Mouse (Mus musculus) kidney, postnatal 36 days (tissue): ENCODE measurements at regions not wholly inside any gene's neighbourhood (a gene's known extent, or its start where the extent isn't known, plus 50 kb on each side); places are given as distances from the start of the nearest gene placed in this dataset.
A peak's percentile ranks its signal among the peaks of the same experiment; 100 is the strongest.

Experiments used
- DNase-seq, 2 experiments: peaks; one replicate each; pipeline ENCODE4 v3.0.0; 2021 to 2022; ENCODE audit warnings: mixed read lengths in 2 of 2

DNA sequence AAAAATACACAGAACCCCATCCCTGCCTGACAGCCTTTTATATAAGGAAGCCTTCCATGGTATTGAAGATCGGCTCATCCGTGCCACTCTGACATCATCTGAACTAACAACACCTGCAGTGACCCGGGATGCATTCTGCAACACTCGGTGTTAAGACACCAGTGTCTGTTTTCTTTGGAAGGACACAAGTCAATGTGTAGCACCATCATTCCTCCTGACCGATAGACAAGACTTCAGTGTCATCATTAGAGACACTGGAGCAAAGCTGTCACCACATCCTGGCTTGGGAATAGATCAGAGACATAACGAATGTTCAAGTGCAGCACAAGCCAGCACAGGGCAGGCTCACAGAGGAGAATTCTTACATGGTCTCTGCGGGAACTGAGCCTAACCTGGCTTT is 77.5 kb upstream of the Runx1 start:
- no peak for DNase-seq

DNA sequence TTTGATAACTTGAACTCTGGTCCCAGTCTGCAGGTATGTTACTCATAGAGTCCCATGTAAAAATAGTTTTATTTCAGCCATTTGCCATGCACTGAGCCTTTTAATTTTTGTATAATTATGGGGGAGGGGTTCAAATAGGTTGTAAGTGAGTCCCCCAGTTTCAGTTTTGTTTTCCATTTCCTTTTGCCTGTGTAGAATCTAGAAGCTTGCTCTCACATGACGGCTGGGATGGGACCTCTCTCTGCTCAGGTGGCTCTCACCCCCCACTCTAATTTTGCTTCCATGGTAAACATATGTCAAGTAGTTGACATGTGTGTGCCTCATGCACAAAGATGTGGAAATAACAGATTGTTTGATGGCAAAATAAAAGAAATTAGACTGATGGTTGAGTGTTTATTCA is 73.8 kb upstream of the Runx1 start:
- no peak for DNase-seq

DNA sequence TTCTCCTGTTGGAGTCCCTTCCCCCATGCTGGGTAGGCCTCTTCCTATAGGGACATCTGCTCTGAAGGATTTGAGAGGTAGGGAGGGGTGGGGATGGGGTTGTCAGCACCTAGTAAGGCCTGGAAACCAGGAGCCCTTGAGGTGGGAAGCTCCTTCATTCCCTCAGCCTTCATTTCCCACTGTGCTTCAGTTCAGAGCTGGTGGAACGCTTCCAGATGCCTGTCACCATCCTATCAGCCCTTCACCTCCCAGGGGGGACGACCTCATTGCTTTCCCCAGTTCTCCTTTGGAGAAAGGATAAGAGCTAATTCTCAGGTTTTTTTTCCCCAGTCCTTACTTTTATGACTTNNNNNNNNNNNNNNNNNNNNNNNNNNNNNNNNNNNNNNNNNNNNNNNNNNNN is 65.8 kb upstream of the Runx1 start:
- no peak for DNase-seq

DNA sequence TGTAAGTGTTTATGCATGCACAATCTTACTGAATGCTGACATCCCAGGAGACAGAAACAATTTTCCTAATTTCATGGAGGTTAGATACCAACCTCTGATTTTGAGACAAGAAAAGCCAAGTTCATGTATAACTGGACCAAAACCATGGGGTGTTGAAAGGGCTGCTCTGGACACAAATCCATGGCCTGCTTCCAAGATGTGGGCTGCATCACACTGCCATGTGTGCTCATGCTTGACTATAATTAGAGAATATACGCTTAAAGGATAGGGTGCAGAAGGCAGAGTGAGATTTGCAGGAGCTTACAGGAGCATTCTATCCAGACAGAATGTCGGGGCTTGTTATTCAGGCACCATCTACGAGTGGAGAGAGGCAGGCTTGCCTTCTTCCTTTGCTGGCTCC is 64.8 kb upstream of the Runx1 start:
- no peak for DNase-seq

DNA sequence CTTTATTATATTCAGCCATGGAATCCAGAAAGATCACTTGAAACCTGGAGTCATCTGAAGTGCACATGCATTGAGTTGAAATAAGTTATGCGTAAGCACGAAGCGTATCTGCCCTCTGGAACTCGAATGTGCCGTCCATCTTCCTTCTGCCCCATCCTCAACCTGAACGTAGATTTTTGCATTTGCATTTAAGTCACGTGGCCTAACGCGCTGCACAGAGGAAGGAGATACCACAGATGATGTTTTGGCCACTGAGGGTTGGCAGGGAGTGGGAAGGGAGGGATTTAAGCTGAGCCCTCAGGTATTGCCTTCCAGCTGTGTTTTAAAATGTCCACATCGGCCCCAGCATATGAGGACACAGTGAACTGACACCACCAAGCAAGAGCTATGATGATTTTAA is 63.6 kb upstream of the Runx1 start:
- no peak for DNase-seq

DNA sequence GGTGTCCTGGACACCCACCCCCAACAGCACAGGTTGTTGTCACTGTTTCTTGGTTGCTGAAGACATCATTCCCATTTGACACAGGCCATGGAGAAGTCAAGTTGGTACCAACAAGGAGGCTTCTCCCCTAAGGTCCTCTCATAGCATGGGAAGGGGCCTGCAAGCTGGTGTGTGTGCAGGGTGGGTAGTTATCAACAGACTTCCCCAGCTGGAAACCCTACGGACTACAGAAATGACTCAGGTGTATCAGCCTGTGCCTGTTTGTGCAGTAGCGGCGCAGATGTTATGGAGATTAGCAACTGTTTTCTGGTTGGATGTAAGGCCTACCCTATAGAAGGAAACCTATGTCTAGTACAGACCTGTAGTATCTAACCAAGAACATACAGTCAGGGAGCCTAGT is 60.3 kb upstream of the Runx1 start:
- DNase-seq = no peak

DNA sequence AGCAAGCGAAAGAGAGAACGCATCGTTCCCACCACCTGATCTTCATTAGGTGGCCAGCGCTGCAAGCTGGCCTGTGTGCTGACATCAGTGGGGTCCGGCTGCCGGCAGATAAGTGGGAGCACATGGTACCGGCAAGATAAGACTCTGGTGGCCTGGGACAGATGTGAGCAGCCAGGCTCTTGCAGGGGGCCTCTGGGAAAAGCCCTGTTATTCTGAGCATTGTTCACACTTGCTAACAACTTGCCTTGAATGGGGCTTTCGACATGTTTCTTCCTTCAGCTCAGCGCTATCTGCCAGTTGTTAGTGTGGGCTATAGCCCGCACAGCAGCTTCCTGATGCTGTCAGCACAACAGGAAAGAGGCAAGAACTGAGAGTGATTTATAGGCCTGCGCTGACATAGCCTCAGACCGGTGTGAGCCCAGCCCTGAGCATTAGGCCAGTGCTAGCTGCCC is 57.9 kb upstream of the Runx1 start:
- peak; percentile 8 to 14 for DNase-seq

DNA sequence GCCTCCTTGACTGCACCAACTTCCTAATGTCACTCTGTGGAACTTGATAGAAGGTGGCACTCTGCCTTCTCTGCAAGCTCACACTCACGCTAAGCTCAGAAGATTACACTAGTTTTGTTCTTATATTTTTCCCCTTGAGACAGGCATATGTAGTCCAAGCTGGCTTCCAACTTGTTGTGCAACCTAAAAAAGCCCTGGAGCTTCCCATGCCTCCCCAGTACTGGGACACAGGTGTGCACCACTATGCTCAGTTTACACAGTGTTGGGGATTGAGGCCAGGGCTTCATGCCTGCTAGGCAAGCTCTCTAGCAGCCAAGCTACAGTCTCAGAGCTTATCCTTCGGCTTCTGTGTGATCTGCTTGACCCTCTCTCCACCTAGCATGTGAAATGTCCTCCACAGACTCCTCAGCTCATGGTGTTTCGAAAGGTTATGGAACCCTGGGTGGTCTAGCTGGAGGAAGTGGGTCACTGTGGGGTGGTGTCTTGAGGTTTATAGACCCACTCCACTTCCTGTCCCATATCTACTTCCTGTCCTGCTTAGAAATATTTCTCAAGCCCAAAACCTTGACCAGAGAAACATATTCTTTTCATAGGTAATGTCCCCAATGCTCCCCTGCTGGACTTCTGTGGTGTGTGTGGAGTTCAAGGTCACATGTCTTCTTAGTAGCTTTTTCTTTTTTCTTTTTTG is 54.6 kb upstream of the Runx1 start:
- no peak for DNase-seq

DNA sequence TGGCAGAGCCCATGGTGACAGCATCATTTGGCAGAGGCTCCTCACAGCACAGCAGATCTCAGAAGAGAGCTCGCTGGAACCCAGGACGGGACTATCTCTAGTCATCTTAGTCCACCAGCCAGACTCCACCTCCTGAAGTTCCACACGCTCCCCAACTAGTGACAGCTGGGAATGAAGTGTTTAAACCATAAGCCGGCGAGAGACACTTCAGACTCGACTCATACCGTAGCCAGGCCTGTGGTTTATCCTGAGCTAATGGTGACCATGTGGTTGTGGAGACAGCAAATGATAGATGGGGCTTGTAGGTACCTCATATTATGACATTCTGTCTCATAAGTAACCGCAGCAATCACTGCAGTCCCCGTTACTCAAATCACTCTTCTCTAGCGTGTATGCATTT is 52.1 kb upstream of the Runx1 start:
- DNase-seq = no peak
